11 mouse cellular contexts compared by ENCODE assay signal in genomic region chr7:65978996-65979823, GRCm38 (mm10).
DNase-seq lines count a peak whose midpoint lies in the region; ATAC-seq and TF ChIP-seq lines count a peak whose summit lies in the region.
"Had no signal": no experiment of that assay in that cellular context is flagged by ENCODE, and none has a peak within 500 bp of the region (broad histone marks: within the 10 kb centered on the region; RNA-seq: fewer than 3 reads in every experiment).

No protein-coding gene starts in this region.

- TF ChIP-seq EP300 in lung, postnatal 0 days (IDR thresholded peaks at IDR 0.05): peak; percentile 73

- H3K36me3 ChIP-seq in liver, embryonic 16.5 days (ENCODE audit: control insufficient read depth, insufficient read depth): no peaks in the 10 kb centered on the region
- no peaks in the 10 kb centered on the region for H3K36me3 ChIP-seq in liver, embryonic 12.5 days
- H3K36me3 ChIP-seq in lung, postnatal 0 days (ENCODE audit: insufficient read depth, low read length): no peaks in the 10 kb centered on the region
- H3K36me3 ChIP-seq in hindbrain, embryonic 14.5 days (replicated peaks; ENCODE audit: control insufficient read depth, insufficient read depth): no peaks in the 10 kb centered on the region
- H3K36me3 ChIP-seq: forebrain, embryonic 12.5 days; stomach, embryonic 15.5 days had no signal

- H3K9me3 ChIP-seq in liver, embryonic 16.5 days (replicated peaks; ENCODE audit: control insufficient read depth, low read length): no peaks in the 10 kb centered on the region
- no peaks in the 10 kb centered on the region for H3K9me3 ChIP-seq in liver, embryonic 12.5 days (replicated peaks)
- H3K9me3 ChIP-seq in lung, postnatal 0 days (ENCODE audit: low read length): no peaks in the 10 kb centered on the region
- no peaks in the 10 kb centered on the region for H3K9me3 ChIP-seq in hindbrain, embryonic 14.5 days (ENCODE audit: control insufficient read depth, low read length)
- H3K9me3 ChIP-seq: forebrain, embryonic 12.5 days; stomach, embryonic 15.5 days had no signal

- peak; percentile 21; the same call in 1 of the 2 replicates for ATAC-seq in liver, embryonic 16.5 days (ENCODE audit: low read depth)
- no peak for ATAC-seq in liver, embryonic 12.5 days
- ATAC-seq in lung, postnatal 0 days: peak; percentile 87
- ATAC-seq in megakaryocyte progenitor cell, adult 5-6 weeks (replicated peaks; ENCODE audit: poor library complexity): no peak
- no peak for ATAC-seq in hindbrain, embryonic 14.5 days (ENCODE audit: low FRiP score)

- 57% methylated on average over 11 of the region's 11 CpGs for WGBS in liver, embryonic 16.5 days (ENCODE audit: insufficient replicate concordance)
- WGBS in liver, embryonic 12.5 days (ENCODE audit: insufficient replicate concordance): 61% methylated on average over 11 of the region's 11 CpGs
- WGBS in lung, postnatal 0 days: 43% methylated on average over 11 of the region's 11 CpGs
- 84% methylated on average over 11 of the region's 11 CpGs for WGBS in hindbrain, embryonic 14.5 days

- H3K27ac ChIP-seq in liver, embryonic 16.5 days (ENCODE audit: low read length): no peak overlapping the region
- H3K27ac ChIP-seq in liver, embryonic 12.5 days: no peak overlapping the region
- peak overlapping the region; percentile 47; the same call in 1 of the 2 replicates for H3K27ac ChIP-seq in lung, postnatal 0 days (ENCODE audit: low read length)
- H3K27ac ChIP-seq in hindbrain, embryonic 14.5 days: no peak overlapping the region
- H3K27ac ChIP-seq: forebrain, embryonic 12.5 days; liver, embryonic 14.5 days; stomach, embryonic 15.5 days had no signal

- no peak overlapping the region for H3K4me3 ChIP-seq in liver, embryonic 16.5 days (ENCODE audit: low read depth, low read length)
- H3K4me3 ChIP-seq in liver, embryonic 12.5 days: no peak overlapping the region
- no peak overlapping the region for H3K4me3 ChIP-seq in lung, postnatal 0 days (ENCODE audit: low read depth, low read length)
- H3K4me3 ChIP-seq in hindbrain, embryonic 14.5 days (replicated peaks; ENCODE audit: low read length): no peak overlapping the region
- H3K4me3 ChIP-seq: forebrain, embryonic 12.5 days; stomach, embryonic 15.5 days had no signal

- H3K4me2 ChIP-seq in liver, embryonic 16.5 days (ENCODE audit: low read depth, low read length): no peak overlapping the region
- H3K4me2 ChIP-seq in liver, embryonic 12.5 days: no peak overlapping the region
- H3K4me2 ChIP-seq in lung, postnatal 0 days (replicated peaks; ENCODE audit: low read depth, low read length): no peak overlapping the region
- H3K4me2 ChIP-seq in hindbrain, embryonic 14.5 days (replicated peaks): no peak overlapping the region
- H3K4me2 ChIP-seq: forebrain, embryonic 12.5 days; stomach, embryonic 15.5 days had no signal

- TF ChIP-seq CTCF in lung, postnatal 0 days (IDR thresholded peaks at IDR 0.05): no peak

- intact Hi-C loops in heart, postnatal 10 days (cut with DNase I): no loop called here

- H3K4me1 ChIP-seq in liver, embryonic 16.5 days (ENCODE audit: control insufficient read depth, low read depth, low read length): no peaks in the 10 kb centered on the region
- no peaks in the 10 kb centered on the region for H3K4me1 ChIP-seq in liver, embryonic 12.5 days
- peaks cover 5% of the 10 kb centered on the region for H3K4me1 ChIP-seq in lung, postnatal 0 days (ENCODE audit: insufficient read depth, low read depth, low read length)
- H3K4me1 ChIP-seq in hindbrain, embryonic 14.5 days (replicated peaks; ENCODE audit: control insufficient read depth, insufficient read depth, low read length): no peaks in the 10 kb centered on the region
- H3K4me1 ChIP-seq: forebrain, embryonic 12.5 days; stomach, embryonic 15.5 days had no signal

- H3K9ac ChIP-seq in liver, embryonic 16.5 days (ENCODE audit: low read depth, low read length): no peak overlapping the region
- no peak overlapping the region for H3K9ac ChIP-seq in liver, embryonic 12.5 days
- no peak overlapping the region for H3K9ac ChIP-seq in lung, postnatal 0 days (replicated peaks; ENCODE audit: low read depth)
- H3K9ac ChIP-seq in hindbrain, embryonic 14.5 days: no peak overlapping the region
- H3K9ac ChIP-seq: forebrain, embryonic 12.5 days; liver, embryonic 14.5 days; stomach, embryonic 15.5 days had no signal

- no peaks in the 10 kb centered on the region for H3K27me3 ChIP-seq in liver, embryonic 16.5 days (ENCODE audit: control insufficient read depth, insufficient read depth, low read depth, low read length)
- no peaks in the 10 kb centered on the region for H3K27me3 ChIP-seq in liver, embryonic 12.5 days (replicated peaks)
- no peaks in the 10 kb centered on the region for H3K27me3 ChIP-seq in lung, postnatal 0 days (replicated peaks; ENCODE audit: insufficient read depth, low read length)
- no peaks in the 10 kb centered on the region for H3K27me3 ChIP-seq in hindbrain, embryonic 14.5 days (ENCODE audit: control insufficient read depth, insufficient read depth, low read length)
- H3K27me3 ChIP-seq: forebrain, embryonic 12.5 days; stomach, embryonic 15.5 days had no signal

- DNase-seq in adrenal gland, postnatal 14 days: peak; percentile 64
- DNase-seq in adrenal gland, adult 18-20 months (ENCODE audit: low spot score in 2 of 2): no peak
- peak; percentile 54 to 70 for DNase-seq in heart, postnatal 10 days
- peak; percentile 83 for DNase-seq in lung, postnatal 0 days (ENCODE audit: low spot score)
- DNase-seq in hindbrain, embryonic 14.5 days (ENCODE audit: low spot score): no peak

Comparison
In these comparisons a context has a peak if more than half of its experiments do, and no peak if none do; other contexts are left out.
1. DNase-seq: peak in adrenal gland, postnatal 14 days (single experiment), heart, postnatal 10 days (2 of 2) and lung, postnatal 0 days (single experiment); none in adrenal gland, adult 18-20 months (0 of 2) and hindbrain, embryonic 14.5 days (single experiment).
2. ATAC-seq: peak in liver, embryonic 16.5 days (single experiment) and lung, postnatal 0 days (single experiment); none in liver, embryonic 12.5 days (single experiment), megakaryocyte progenitor cell, adult 5-6 weeks (single experiment) and hindbrain, embryonic 14.5 days (single experiment).